Mouse (Mus musculus): ENCODE measurements around the gene H2-M10.3.

GRCm38 (mm10) chr17:36389907-36390306 lies 21.7 kb upstream of the H2-M10.3 start:
- TF ChIP-seq CTCF (IDR thresholded peaks at IDR 0.05; ENCODE audit: extremely low read depth, insufficient read length, insufficient replicate concordance, low read depth, low read length) (no peak), POLR2A (IDR thresholded peaks at IDR 0.05; ENCODE audit: low read depth, low read length) (no peak)
